Mouse (Mus musculus) 3134 (cell line): Measurements from ENCODE around the gene Gls.
A peak's percentile ranks its signal among the peaks of the same experiment; 100 is the strongest.

ENCODE experiments used
- DNase-seq: peaks from one replicate; pipeline ENCODE4 v3.0.0-alpha.2; 2011; ENCODE audit warnings: low spot score; ENCODE audit not compliant: insufficient read length; ENCODE audit errors: extremely low read depth

The Gls gene

DNA sequence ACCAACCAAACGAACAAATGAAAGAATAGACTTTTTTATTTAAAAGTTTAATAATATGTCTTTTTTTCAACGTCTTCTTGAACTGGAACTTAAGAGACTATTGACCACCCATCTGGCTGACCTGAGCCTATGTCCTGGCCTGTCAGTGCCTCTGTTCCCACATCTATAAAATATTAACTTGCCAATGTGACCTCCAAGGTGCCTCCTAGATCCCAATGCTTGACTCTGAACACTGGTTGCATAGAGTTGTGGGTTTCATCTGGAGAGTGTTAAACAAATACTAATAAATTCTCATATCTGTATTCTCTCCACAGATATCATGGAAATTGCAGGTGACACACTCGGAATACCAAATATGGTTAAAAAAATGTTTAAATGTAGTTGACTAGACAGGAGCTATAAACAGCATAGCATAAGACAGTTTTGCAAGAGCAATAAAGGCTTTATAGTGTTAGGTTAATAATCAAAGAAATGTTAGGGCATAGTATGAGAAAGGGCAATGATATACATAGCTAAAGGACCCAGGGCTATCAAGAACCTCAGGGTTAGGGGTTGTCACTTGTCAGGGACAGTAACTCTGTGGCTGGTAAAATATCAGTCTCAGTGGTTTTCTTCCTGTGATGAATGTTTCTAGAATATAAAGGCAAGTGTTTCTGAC is 16.0 kb upstream of the Gls start:
- no peak for DNase-seq

DNA sequence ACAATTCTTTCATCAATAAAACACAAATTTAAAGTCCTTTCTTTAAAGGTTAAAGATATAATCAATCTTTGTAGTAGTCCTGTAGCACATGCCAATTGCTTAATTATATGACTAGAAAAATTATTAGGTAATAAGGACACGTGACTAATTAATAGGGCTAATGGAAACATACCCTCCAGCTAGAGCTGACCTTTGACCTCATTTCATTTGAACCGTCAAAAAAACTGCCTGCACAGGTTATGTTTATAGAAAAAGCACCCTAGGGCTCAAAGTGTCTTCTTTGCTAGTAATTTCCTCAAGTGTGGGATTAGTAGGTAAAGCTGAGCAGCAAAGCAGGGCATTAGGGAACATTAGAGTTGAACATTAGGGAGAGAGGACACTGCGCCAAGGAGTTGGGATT is 9.2 kb upstream of the Gls start:
- DNase-seq = no peak

DNA sequence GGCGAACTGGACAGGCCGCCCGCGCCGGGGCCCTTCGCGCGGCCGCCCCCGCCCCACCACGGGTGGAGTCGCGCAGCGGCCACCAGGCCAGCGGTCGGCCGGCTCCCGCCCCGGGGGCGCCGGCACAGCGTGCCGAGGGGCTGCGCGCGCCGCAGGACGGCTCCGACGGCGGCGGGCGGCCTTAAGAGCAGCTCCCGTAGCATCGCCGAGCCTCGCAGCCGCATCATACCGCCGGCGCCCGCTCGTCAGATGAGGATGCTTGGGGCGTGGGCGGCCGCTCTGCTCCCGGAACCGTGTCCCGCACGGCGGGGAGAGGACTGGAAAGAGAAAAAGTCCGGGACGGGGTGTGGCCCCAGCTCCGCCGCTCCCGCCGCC is 279 bp downstream of the Gls start:
- no peak for DNase-seq

DNA sequence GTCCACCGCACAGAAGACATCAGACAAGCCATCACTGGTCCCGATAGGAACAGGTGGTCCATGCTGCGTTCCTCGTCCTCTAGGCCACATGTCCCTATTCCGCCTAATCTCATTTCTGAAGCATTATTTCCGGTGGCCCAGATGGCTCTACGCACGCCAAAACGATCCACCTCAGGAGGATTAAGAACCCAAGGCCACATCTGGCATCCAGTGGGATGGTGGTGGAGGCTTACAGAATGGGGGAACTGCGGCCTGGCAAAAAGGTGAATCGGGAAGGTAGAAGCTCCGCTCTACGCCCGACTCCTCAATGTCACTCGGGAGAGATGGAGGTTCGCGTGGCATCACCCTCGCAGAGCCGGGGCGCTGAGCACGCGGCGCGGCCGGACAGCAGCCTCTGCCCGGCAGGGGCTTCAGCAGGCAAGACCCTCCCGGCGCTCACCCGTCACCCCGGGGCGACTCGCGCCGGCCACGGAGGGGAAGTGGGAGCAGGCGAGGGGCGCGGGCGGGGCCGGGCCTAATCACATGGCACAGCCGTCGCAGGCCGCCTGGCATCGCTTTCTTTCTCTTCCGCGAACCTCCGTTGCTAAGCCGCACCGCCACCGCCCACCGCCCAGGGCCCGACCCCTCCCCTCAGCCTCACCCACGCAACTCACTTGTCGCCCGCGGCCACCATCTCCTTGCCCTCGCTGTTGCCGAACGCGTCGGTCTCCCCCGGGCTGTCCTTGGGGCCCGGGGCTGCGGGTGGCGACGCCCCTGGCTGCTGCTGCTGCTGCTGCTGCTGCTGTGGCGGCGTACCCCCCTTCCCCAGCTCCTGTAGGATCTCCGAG is 880 bp downstream of the Gls start:
- peak; percentile 74 for DNase-seq

DNA sequence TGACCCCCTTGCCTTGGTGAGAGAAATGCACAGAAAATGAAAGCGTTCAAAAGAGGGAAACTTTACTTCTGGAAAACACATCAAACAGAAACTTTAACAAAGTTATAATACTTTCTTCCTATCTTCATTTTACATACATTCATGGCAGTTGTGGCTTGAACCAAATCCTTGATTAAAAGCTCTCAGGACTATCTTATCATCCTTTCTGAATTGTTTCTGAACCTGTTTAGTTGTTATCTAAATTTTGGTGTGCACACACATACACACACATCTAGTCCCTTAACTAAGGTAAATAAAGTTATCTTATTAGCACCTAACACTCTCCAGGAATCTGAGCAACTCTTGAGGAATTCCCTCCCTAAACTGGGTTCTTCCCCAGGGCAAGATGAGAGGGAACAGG is 2.6 kb downstream of the Gls start:
- DNase-seq = no peak

DNA sequence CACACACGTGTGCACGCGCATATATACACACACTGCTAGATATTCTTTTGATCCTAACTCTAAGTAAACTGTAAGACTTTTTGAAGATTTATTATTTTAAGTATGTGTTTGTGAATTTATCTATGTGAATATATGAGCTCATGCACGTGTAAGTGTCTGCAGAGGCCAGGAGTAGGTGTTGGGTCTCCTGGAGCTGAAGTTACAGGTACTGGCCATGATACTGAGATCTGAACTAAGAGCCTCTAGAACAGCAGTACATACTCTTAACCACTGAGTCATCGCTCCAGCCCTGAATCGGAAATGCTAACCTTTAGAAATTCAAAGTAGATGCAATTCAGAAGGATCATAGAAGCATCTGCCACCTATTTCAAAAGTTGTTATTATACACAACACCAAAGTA is 4.9 kb downstream of the Gls start:
- no peak for DNase-seq

DNA sequence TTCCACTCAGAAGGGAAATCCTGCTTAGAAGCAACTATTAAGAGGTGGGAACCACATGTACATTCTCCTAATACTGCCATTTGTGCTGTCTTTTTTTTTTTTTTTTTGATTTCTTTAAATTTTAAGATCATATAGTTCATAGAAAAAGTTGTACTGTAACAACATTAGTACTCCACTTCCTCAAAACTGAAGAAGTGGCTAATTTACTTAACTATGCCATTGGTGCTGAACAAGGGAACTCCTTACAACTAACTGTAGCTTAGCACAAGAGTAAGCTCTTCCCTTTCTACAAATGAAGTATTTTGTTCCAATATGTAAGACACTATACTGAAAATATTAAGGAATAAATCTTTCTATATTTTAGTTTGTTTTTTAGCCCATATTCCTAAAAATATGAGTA is 6.6 kb downstream of the Gls start:
- DNase-seq = no peak

DNA sequence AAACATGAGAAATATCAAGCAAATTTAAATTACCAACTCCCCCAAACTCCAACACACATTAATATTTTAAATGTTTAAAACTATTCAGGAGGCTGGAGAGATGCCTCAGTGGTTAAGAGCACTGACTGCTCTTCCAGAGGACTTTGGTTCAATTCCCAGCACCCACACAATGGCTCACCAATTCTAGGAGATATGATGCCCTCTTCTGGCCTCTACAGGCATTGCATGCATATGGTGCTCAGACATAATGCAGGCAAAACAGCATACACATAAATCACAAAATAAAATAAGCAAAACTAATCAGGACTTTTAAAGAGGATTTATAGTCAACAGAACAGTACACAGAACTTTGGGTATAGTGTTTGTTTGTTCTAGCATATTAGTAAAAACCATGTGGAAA is 16.3 kb downstream of the Gls start:
- DNase-seq = no peak

DNA sequence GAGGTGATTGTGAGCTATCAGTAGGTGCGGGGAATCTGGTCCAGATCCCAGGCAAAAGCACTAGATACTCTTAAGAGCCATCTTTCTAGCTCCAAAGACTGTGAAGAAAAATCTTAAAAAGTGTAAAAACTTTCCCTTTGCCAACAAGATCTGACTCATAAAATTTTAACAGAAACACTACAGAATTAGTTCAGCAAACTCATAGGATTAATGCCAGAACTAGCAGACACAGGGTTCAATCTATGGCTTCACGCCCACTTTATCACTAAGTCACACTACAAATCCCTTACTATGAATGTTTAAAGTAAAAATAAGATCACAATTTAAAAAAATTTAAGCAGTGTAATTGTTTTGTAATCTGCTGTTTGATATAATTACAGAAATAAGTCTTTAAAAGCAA is 50.0 kb downstream of the Gls start:
- no peak for DNase-seq

DNA sequence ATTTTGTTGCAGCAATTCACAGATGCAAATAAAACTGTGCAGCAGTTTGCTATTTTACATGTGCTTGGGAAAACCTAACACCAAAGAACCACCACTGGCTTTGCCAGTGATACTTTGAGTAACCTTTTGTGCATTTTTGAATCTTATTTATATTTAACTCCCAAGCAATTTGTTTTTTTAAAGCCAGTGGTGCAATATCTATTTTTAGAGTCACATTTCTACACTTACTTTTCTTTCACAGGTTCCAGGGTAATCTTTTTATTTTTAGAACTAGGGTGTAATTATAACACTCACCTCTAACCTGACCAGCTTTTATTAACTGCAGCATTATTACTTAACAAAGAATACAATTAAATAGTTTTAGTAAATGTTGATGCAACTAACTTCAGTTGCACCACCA is 51.0 kb downstream of the Gls start:
- no peak for DNase-seq

DNA sequence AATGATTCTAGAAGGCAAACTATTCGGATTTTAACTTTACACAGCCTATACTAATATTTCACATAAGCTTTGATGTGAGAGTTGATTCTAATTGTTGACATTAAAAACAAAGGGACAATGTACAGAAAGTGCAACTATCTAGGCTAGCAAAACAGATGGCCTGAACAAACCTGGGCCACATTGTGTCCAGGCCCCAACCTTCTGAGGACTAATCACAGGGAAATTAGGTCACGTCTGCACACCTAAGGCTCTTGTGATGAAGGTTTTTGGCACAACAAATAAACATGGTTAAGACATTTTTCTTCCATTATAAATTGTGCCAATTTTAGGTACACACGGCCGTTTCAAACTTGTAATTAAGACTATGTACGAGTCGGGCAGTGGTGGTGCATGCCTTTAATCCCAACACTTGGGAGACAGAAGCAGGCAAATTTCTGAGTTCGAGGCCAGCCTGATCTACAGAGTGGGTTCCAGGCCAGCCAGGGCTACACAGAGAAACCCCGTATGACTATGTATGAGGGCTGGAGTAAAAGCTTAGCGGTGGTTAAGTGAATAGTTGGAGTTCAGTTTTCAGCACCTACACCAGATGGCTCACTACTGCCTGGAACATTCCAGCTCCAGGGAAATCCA is 53.0 kb downstream of the Gls start:
- no peak for DNase-seq

DNA sequence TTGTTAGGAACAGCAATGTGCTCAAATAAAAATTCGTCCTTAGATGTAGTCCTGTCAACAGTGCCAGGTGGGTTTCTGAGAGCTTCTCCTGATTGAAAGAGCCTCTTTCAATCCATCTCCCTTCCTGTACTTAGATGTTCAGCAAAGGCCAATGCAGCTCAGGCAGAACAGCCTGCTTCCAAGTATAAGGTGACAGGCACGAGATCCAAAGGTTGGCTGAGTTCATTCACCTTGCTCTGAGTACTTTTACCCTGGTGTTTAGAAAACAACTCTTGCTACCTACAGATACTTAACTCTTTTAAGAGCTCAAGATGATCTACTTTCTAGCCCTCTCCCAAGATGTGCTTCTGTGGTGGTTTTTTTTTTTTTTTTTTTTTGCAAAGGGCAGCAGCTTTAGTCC is 56.0 kb downstream of the Gls start:
- DNase-seq = no peak

DNA sequence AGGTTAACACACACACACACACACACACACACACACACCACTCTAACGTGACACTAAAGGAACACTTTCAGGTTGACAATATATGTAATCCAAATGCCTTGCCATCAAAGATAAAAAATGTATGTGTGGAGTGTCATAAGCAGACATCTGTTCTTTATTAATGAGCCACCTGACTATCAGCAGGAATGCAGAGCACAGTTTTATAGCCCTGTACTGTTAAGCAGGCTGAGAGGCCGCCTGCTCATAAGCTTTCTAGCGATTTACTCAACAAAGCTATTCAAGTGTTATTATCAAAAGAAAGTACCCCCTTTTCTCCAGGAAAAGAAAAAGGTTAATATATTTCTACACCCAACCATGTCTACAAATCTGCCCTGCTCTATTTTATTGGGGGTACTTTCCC is 57.0 kb downstream of the Gls start:
- no peak for DNase-seq

DNA sequence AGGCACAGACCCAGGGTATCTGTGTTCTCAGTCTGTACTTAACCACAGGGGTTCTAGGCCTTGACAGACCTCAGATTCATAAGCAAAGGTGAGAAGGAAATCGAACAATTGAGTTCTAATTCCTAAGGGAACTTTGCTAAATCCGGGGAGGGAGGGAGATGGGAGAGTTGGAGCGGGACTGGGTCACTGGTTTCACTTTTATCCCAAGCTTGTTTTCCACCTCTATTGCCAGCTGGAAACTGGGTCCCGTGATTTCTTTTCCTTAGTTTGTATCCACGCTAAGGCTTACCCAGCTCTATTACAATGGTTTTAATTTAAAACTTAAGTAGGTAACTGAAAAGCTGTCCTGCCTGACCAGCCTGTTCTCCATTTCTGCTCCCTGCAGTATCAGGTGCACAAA is 57.7 kb downstream of the Gls start:
- DNase-seq = no peak

DNA sequence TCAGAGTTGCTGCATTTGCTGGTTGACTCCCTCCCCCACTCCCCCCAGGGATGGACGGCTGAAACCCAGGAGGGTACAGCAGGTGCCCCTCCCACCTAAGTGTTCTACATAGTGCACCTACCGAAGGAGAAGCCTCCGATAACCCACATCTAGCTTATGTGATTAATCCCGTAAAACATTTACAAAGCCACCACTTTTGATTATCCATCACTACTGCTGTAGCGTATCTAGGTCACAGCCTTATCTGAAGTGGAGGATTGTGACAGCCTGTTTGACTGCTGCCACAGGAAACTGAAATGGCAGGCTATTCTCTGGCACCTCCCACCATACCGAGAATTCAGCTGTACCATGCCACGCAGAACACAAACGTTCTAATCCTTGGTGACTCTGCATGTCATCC is 61.8 kb downstream of the Gls start:
- DNase-seq = no peak

DNA sequence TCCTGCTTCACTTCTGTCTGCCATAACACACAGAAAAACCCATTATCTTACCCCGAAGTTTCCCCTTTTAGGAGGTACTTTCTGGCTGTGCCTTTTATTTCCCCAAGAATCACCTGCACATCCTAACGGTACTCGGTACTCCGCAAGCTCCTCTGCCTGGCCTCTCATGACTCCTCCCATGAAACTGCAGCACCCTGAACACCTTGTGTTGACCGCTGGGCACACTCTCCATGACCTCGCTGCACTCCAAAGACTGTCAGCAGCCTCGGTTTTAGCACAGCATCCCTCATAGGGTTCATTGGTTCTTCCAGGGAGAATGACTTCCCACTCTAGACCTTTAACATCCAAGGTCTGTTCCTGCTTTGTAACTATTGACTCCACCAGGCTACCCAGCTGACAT is 62.3 kb downstream of the Gls start:
- no peak for DNase-seq

DNA sequence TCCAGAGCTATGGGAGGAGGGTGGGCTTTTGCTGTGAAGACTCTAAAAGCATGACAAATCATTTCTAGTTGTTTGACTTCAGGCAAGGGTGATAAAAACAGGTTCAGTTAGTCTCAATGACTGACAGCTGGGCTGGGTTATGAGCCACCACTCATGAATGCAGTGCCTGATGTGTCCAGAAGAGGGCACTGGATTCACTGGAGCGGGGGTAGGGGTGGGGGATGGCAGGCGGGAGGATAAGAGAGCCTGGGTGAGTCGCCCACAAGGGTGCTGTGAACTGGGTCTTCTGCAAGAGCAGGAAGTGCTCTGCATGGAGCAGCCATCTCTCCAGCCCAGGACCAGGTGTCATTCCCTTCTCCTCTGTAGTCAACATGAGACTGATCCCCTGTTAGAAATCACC is 63.0 kb downstream of the Gls start:
- peak; percentile 38 for DNase-seq

DNA sequence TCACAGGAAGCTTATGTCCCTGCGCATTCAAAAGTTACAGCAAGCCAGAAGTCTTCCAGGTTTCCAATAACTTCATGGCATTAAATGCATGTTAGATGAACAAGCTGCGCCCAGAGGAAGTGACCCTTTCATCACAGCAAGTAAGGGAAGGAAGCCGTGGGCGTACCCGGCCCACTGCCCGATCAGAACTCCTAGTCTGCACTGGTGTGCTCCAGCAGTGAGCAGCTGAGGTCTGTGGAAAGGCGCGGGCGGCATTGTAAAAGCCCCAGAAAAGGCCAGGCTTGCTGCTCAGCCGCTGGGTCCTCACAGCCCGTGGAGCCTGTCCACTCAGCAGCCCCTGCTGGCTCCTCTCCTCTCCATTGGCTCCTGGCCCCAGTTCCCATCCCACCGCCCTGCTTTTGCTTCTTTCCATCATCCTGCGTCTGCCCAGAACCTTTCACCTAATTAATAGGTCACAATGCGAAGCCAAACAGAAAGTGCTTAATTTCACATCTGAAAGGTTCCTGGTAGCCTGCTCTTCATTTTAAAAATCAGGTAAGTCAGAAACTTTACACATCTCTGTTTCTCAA is 66.3 kb downstream of the Gls start:
- DNase-seq = no peak

DNA sequence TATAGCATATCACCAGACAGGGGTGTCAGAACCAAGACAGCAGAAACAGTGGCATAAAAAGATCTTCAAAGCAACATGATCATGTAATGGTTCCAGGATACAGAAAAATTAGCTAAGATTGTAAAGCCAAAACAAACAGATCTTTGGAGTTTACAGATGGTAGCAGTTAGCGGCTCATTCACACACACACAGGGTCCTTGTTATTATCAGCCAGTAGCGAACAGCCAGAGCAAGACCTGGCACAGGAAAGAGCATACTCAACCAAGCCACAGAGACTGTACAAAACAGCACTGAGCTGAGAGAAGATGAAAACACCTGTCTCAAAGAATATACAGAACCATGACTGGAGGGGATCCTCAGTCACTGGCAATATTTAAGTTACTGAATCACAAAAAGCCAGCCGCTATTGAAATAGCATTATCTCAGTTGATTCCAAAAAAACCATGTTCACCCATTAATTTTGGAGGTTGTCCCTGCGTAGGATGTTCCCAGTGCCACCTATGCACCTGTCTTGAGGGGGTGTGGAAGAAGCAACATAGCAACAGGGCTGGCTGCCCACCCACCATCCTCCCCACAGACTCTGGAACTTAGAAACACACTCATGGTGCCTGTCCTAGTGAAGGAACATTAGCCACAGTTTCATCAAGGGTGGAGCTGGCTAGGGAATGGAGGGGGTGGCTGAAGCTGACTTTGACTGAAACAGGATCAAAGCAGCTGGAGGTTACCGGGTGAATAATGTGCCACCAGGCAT is 69.2 kb downstream of the Gls start:
- DNase-seq = no peak

DNA sequence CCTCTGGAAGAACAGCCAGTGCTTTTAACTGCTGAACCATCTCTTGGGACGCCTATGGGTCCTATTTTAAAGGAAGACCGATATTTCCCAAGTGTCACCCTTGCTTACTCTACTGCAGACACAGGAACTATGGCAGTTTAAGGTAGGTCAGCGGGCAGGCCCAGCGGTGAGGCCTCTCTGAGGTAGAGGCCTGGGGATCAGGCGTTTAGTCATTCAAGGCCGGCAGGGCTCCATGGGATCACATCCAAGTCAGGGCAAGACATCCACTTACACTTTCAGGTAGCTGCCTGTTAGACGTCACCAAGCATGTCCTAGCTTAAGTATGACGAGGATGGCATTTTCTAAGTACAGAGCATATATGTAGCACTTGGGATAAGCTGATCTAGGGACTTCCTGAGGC is 71.9 kb downstream of the Gls start:
- no peak for DNase-seq
